Mouse (Mus musculus) midbrain, embryonic 16.5 days (tissue): ENCODE results near the gene Ms4a18. TPM values are rescaled to one million over a fixed set of nuclear protein-coding genes. Genes with fewer than 3 reads are reported as not detected.

ENCODE experiments used
- ATAC-seq: fragments of 200-750 bp; cut with Nextera tagmentation; 2 replicates; pipeline ENCODE4 v1.8.0; 2017; ENCODE audit warnings: moderate TSS enrichment
- H3K27ac ChIP-seq: fragments of 300-500 bp; sonication (generic); 2 replicates; pipeline ENCODE4 v1.5.1; 2014; ENCODE audit warnings: mild to moderate bottlenecking, low read length, mixed read lengths
- H3K27me3 ChIP-seq: fragments of 300-500 bp; sonication (generic); 2 replicates; pipeline ENCODE4 v1.6.1; 2014; ENCODE audit warnings: low read depth, low read length, mixed read lengths; ENCODE audit not compliant: control insufficient read depth, insufficient read depth
- H3K36me3 ChIP-seq: fragments of 300-500 bp; sonication (generic); 2 replicates; pipeline ENCODE4 v1.6.1; 2014; ENCODE audit warnings: mild to moderate bottlenecking, low read length, moderate library complexity, mixed read lengths; ENCODE audit not compliant: control insufficient read depth, insufficient read depth
- H3K4me1 ChIP-seq: fragments of 300-500 bp; sonication (generic); 2 replicates; pipeline ENCODE4 v1.6.1; 2014; ENCODE audit warnings: mild to moderate bottlenecking, low read length, mixed read lengths; ENCODE audit not compliant: control insufficient read depth, insufficient read depth
- H3K4me2 ChIP-seq: fragments of 300-500 bp; sonication (generic); 2 replicates; pipeline ENCODE4 v1.6.1; 2014; ENCODE audit warnings: mild to moderate bottlenecking, low read length, mixed read lengths
- H3K4me3 ChIP-seq: fragments of 300-500 bp; sonication (generic); 2 replicates; pipeline ENCODE4 v1.5.1; 2014; ENCODE audit warnings: low read depth, mild to moderate bottlenecking, low read length, moderate library complexity, mixed read lengths
- H3K9ac ChIP-seq: fragments of 300-500 bp; sonication (generic); 2 replicates; pipeline ENCODE4 v1.6.1; 2014; ENCODE audit warnings: low read depth, low read length, mixed read lengths
- H3K9me3 ChIP-seq: fragments of 300-500 bp; sonication (generic); replicated peaks from 2 replicates; pipeline ENCODE4 v1.6.1; 2014; ENCODE audit warnings: mild to moderate bottlenecking, low read length, mixed read lengths; ENCODE audit not compliant: control insufficient read depth, poor library complexity, severe bottlenecking
- WGBS: fragments of 180-500 bp; shearing (Covaris S2); extraction: QIAGEN DNeasy Blood & Tissue Kit; methylation state at CpG from one replicate; pipeline ENCODE4 v1.1.7; 2014; 5-methylcytosine and 5-hydroxymethylcytosine counted together
- polyA plus RNA-seq: library from polyadenylated mRNA; unstranded; fragments of >200 nt; fragmentation: Nextera tagmentation; extraction: Ambion mirVana; gene quantifications from 2 replicates; pipeline ENCODE4 v1.2.1, GENCODE M21; 2015

Gene Ms4a18
- polyA plus RNA-seq, 1 experiment from 2014 or later = not detected

DNA sequence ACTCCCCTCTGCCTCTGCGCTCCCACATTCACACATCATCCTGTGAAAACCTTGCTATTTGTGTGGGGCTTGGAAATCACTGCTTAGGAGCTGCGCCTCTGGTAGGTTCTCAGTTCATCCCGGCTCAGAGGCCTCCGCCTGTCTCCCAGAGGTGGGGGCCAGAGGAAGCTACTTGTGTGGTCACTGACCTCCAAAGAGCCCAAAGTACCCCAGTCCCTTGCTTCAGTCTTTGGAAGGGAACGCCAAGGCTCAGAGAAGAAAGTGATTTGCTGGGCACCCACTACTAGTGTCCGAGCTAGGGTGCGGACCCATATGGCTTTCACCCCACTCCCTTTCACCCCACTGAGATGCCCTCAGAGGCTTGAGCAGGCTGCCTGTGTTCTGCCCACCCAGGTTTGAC, 24.7 kb downstream of the Ms4a18 start, which contains the start of gene Ms4a15:
Gene Ms4a15, minus strand, starts transcription at position 101 of the 400 bp plus-strand sequence.
- no peaks in the 10 kb centered on the region for H3K27me3 ChIP-seq
- H3K9me3 ChIP-seq = no peaks in the 10 kb centered on the region
- ATAC-seq = no peak
- H3K4me1 ChIP-seq = no peaks in the 10 kb centered on the region
- H3K4me3 ChIP-seq = no peak within 1 kb of the TSS
- 86% methylated on average over 7 of the region's 7 CpGs for WGBS
- H3K36me3 ChIP-seq = no peaks in the 10 kb centered on the region
- no peak within 1 kb of the TSS for H3K4me2 ChIP-seq
- no peak within 1 kb of the TSS for H3K27ac ChIP-seq
- no peak within 1 kb of the TSS for H3K9ac ChIP-seq

GRCm38 (mm10) chr19:10991911-10992310, 25.9 kb downstream of the Ms4a18 start:
- Histone ChIP-seq H3K9me3 (no peaks in the 10 kb centered on the region), H3K4me2 (no peak overlapping the region), H3K4me1 (no peaks in the 10 kb centered on the region), H3K9ac (no peak overlapping the region), H3K27me3 (no peaks in the 10 kb centered on the region), H3K27ac (no peak overlapping the region), H3K36me3 (no peaks in the 10 kb centered on the region), H3K4me3 (no peak overlapping the region)
- no peak for ATAC-seq

- WGBS = 81% methylated on average over 1 of the region's 1 CpGs
- Histone ChIP-seq H3K36me3 (no peaks in the 10 kb centered on the region), H3K4me2 (no peak overlapping the region), H3K27ac (no peak overlapping the region), H3K4me1 (no peaks in the 10 kb centered on the region), H3K9ac (no peak overlapping the region), H3K9me3 (no peaks in the 10 kb centered on the region), H3K4me3 (no peak overlapping the region), H3K27me3 (no peaks in the 10 kb centered on the region)
- no peak for ATAC-seq
Observed at GRCm38 (mm10) chr19:10990751-10991150, 27.1 kb downstream of the Ms4a18 start.

DNA sequence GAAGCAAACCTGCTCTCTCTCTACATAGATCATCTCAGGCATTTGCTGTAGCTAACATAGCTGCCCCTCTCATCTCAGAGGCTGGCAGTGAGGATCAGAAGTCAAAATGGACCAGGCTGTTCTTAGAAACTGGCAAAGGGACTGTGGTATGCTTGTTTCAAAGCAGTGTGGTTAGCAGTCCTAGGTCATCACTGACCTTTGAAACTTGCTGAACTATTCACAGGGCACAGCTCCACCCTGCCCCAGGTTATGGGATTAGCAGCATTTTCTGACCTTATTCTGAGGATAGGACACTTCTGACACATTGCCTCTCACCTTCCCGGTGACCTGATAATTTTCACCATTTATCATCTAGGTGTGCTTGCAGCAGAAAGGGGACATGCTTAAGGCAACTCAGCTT, 29.3 kb downstream of the Ms4a18 start:
- ATAC-seq = no peak
- Histone ChIP-seq H3K27ac (no peak overlapping the region), H3K4me1 (no peaks in the 10 kb centered on the region), H3K9ac (no peak overlapping the region), H3K4me3 (no peak overlapping the region), H3K27me3 (no peaks in the 10 kb centered on the region), H3K9me3 (no peaks in the 10 kb centered on the region), H3K4me2 (no peak overlapping the region), H3K36me3 (no peaks in the 10 kb centered on the region)
- 97% methylated on average over 1 of the region's 1 CpGs for WGBS

DNA sequence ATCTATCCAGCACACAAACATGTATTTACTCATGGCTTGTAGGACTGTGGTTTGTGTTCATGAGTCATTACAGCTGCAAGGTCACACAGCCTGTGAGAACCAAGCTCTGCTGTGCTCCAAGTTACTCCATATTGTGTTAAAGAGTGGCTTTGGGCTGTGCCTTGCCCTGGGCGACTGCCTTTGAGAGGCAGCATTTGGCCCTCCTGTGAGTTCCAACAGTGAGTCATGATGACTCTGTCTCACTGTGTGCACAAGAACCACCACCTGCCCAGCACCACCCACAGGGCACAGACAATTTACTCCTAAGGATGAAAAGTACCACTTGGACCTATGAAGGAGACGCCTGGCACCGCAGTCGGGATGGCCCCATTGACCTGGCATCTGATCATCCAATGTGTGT, 31.9 kb downstream of the Ms4a18 start:
- no peak overlapping the region for H3K4me3 ChIP-seq
- H3K27me3 ChIP-seq = no peaks in the 10 kb centered on the region
- 94% methylated on average over 4 of the region's 4 CpGs for WGBS
- H3K9me3 ChIP-seq = no peaks in the 10 kb centered on the region
- ATAC-seq = no peak
- H3K4me2 ChIP-seq = no peak overlapping the region
- no peaks in the 10 kb centered on the region for H3K4me1 ChIP-seq
- H3K36me3 ChIP-seq = no peaks in the 10 kb centered on the region
- H3K27ac ChIP-seq = no peak overlapping the region
- H3K9ac ChIP-seq = no peak overlapping the region

GRCm38 (mm10) chr19:10984551-10984950, 33.3 kb downstream of the Ms4a18 start:
- Histone ChIP-seq H3K36me3 (no peaks in the 10 kb centered on the region), H3K27me3 (no peaks in the 10 kb centered on the region), H3K4me1 (no peaks in the 10 kb centered on the region), H3K27ac (no peak overlapping the region), H3K9me3 (no peaks in the 10 kb centered on the region), H3K9ac (no peak overlapping the region), H3K4me3 (no peak overlapping the region), H3K4me2 (no peak overlapping the region)
- no peak for ATAC-seq
- WGBS = 85% methylated on average over 13 of the region's 13 CpGs

DNA sequence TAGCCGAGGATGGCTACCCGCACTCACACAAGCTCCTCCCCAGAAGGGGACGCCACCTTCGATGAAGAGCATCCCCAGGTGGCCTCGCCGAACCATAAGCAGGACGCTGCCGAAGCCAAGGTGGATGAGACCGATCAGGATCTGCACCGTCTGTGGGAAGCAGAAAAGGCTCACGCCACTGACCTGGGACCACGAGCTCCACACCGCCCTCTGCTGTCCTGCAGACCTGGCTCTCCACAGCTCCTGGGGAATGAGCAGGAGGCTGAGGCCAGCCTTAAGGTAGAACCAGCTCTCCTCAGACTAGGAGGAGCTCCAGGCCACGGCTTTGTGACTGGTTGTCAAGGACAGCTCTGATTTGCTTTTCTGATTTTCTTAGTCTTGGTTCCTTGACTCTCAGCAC, 34.7 kb downstream of the Ms4a18 start:
- no peak overlapping the region for H3K4me3 ChIP-seq
- no peaks in the 10 kb centered on the region for H3K36me3 ChIP-seq
- no peaks in the 10 kb centered on the region for H3K4me1 ChIP-seq
- ATAC-seq = no peak
- 27% methylated on average over 14 of the region's 14 CpGs for WGBS
- H3K4me2 ChIP-seq = no peak overlapping the region
- no peak overlapping the region for H3K9ac ChIP-seq
- H3K9me3 ChIP-seq = no peaks in the 10 kb centered on the region
- no peak overlapping the region for H3K27ac ChIP-seq
- H3K27me3 ChIP-seq = no peaks in the 10 kb centered on the region

DNA sequence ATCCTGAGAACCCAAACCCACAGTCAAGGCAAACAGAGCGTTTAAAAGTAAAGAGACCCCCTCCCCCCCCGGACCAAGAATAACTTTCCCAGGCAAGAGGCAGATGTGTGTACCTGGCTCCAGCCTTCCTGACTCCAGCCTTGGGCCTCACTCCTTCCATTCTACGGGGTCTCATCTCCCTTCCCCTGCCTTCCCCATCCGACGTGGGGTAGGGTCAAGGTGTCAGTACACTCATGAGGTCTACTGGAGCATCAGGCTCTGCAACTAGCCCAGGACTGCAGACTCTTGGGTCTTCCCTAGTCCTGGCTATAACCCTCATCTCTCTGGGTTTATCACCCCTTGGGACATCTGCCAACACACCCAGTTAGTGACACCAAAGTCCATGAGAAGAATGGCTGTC, 37.6 kb downstream of the Ms4a18 start:
- Histone ChIP-seq H3K4me3 (no peak overlapping the region), H3K36me3 (no peaks in the 10 kb centered on the region), H3K4me2 (no peak overlapping the region), H3K9me3 (no peaks in the 10 kb centered on the region), H3K27me3 (no peaks in the 10 kb centered on the region), H3K27ac (no peak overlapping the region), H3K9ac (no peak overlapping the region), H3K4me1 (no peaks in the 10 kb centered on the region)
- 93% methylated on average over 5 of the region's 5 CpGs for WGBS
- no peak for ATAC-seq

GRCm38 (mm10) chr19:10979184-10980168, 38.4 kb downstream of the Ms4a18 start:
- peak; percentile 64 for ATAC-seq
- H3K4me1 ChIP-seq = no peaks in the 10 kb centered on the region
- H3K36me3 ChIP-seq = no peaks in the 10 kb centered on the region
- H3K27ac ChIP-seq = no peak overlapping the region
- H3K27me3 ChIP-seq = no peaks in the 10 kb centered on the region
- H3K9ac ChIP-seq = no peak overlapping the region
- WGBS = 13% methylated on average over 18 of the region's 18 CpGs
- no peaks in the 10 kb centered on the region for H3K9me3 ChIP-seq
- no peak overlapping the region for H3K4me3 ChIP-seq
- H3K4me2 ChIP-seq = peak overlapping the region; percentile 33
